Mouse (Mus musculus): Measurements from ENCODE around the gene Arhgap31.
A peak's percentile ranks its signal among the peaks of the same experiment; 100 is the strongest.

Gene Arhgap31

GRCm38 (mm10) chr16:38652653-38653052 is 60.4 kb downstream of the Arhgap31 start:
- no peak for DNase-seq (ENCODE audit: low spot score in 2 of 2)

- DNase-seq (ENCODE audit: low spot score in 2 of 2), result no peak
Observed at GRCm38 (mm10) chr16:38651721-38652231, 61.3 kb downstream of the Arhgap31 start.

- DNase-seq (ENCODE audit: low spot score in 2 of 2), result no peak
Observed at GRCm38 (mm10) chr16:38651306-38651705, 61.8 kb downstream of the Arhgap31 start.

GRCm38 (mm10) chr16:38649431-38649827 is 63.6 kb downstream of the Arhgap31 start:
- DNase-seq (ENCODE audit: low spot score in 2 of 2), result no peak

GRCm38 (mm10) chr16:38648783-38649430 is 64.2 kb downstream of the Arhgap31 start:
- no peak for DNase-seq (ENCODE audit: low spot score in 2 of 2)

GRCm38 (mm10) chr16:38648155-38648554 is 64.9 kb downstream of the Arhgap31 start:
- no peak for DNase-seq (ENCODE audit: low spot score in 2 of 2)

- DNase-seq (ENCODE audit: low spot score in 2 of 2), result no peak
Observed at GRCm38 (mm10) chr16:38644455-38644854, 68.6 kb downstream of the Arhgap31 start.

- no peak for DNase-seq (ENCODE audit: low spot score in 2 of 2)
Observed at GRCm38 (mm10) chr16:38637085-38637484, 76.0 kb downstream of the Arhgap31 start.

GRCm38 (mm10) chr16:38636682-38637081 is 76.4 kb downstream of the Arhgap31 start:
- DNase-seq (ENCODE audit: low spot score in 2 of 2), result peak in 1 of 2 experiments; percentile 18

GRCm38 (mm10) chr16:38635833-38636390 is 77.2 kb downstream of the Arhgap31 start:
- DNase-seq (ENCODE audit: low spot score in 2 of 2), result no peak

- DNase-seq (ENCODE audit: low spot score in 2 of 2), result peak; percentile 34 to 40
Observed at GRCm38 (mm10) chr16:38632147-38632546, 80.9 kb downstream of the Arhgap31 start.

GRCm38 (mm10) chr16:38625811-38626369 is 87.2 kb downstream of the Arhgap31 start:
- no peak for DNase-seq (ENCODE audit: low spot score in 2 of 2)

- DNase-seq (ENCODE audit: low spot score in 2 of 2), result no peak
Observed at GRCm38 (mm10) chr16:38625411-38625810, 87.7 kb downstream of the Arhgap31 start.

GRCm38 (mm10) chr16:38624303-38624702 is 88.8 kb downstream of the Arhgap31 start:
- DNase-seq (ENCODE audit: low spot score in 2 of 2), result no peak

- no peak for DNase-seq (ENCODE audit: low spot score in 2 of 2)
Observed at GRCm38 (mm10) chr16:38622283-38622682, 90.8 kb downstream of the Arhgap31 start.

GRCm38 (mm10) chr16:38620696-38621450 is 92.2 kb downstream of the Arhgap31 start:
- no peak for DNase-seq (ENCODE audit: low spot score in 2 of 2)

- peak; percentile 36 to 40 for DNase-seq (ENCODE audit: low spot score in 2 of 2)
Observed at GRCm38 (mm10) chr16:38619054-38619453, 94.0 kb downstream of the Arhgap31 start.

GRCm38 (mm10) chr16:38617977-38618376 is 95.1 kb downstream of the Arhgap31 start:
- DNase-seq (ENCODE audit: low spot score in 2 of 2), result no peak

- DNase-seq (ENCODE audit: low spot score in 2 of 2), result no peak
Observed at GRCm38 (mm10) chr16:38613646-38614045, 99.4 kb downstream of the Arhgap31 start.

- no peak for DNase-seq (ENCODE audit: low spot score in 2 of 2)
Observed at GRCm38 (mm10) chr16:38612646-38613045, 100.4 kb downstream of the Arhgap31 start.

GRCm38 (mm10) chr16:38609092-38609491 is 104.0 kb downstream of the Arhgap31 start:
- no peak for DNase-seq (ENCODE audit: low spot score in 2 of 2)

- DNase-seq (ENCODE audit: low spot score in 2 of 2), result no peak
Observed at GRCm38 (mm10) chr16:38608687-38609086, 104.4 kb downstream of the Arhgap31 start.

Data from spleen, postnatal 36 days (tissue).